Mouse (Mus musculus): ENCODE data around the gene Ifi202b. TPM values are rescaled to one million over a fixed set of nuclear protein-coding genes. Genes with fewer than 3 reads are reported as not detected.
"Not testable (repeated sequence)": the region's sequence is repeated elsewhere in the genome, so short reads cannot be mapped to it uniquely, and the experiment has no call there.

Gene Ifi202b
- polyA plus RNA-seq, 1 experiment from 2014 or later, result not detected

DNA sequence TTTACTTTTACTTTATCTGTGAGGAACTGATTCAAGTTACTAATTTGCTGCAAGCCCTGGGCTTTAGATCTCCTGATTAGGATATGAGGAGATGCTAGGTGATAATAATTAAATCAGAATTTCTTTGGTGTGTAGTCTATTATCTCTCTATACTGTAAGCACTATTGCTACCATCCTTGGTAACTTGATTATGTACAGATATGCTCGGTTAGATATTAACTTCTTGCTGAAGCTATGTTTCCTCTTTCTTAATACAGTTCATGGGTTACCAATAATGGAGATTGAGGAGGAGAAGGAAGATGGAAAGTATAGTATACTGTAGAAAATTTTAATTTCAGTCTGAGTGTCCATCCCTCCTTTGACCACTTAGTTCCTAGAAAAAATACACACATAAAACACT is 29.0 kb downstream of the Ifi202b start:
- Histone ChIP-seq H3K4me1 (no peaks in the 10 kb centered on the region), H3K4me3 (no peak overlapping the region), H3K36me3 (no peaks in the 10 kb centered on the region), H3K27ac (no peak overlapping the region), H3K9ac (no peak overlapping the region), H3K4me2 (replicated peaks) (no peak overlapping the region), H3K27me3 (no peaks in the 10 kb centered on the region), H3K9me3 (replicated peaks) (no peaks in the 10 kb centered on the region)
- 88% methylated on average over 1 of the region's 1 CpGs for WGBS
- no peak for ATAC-seq (ENCODE audit: low FRiP score)

DNA sequence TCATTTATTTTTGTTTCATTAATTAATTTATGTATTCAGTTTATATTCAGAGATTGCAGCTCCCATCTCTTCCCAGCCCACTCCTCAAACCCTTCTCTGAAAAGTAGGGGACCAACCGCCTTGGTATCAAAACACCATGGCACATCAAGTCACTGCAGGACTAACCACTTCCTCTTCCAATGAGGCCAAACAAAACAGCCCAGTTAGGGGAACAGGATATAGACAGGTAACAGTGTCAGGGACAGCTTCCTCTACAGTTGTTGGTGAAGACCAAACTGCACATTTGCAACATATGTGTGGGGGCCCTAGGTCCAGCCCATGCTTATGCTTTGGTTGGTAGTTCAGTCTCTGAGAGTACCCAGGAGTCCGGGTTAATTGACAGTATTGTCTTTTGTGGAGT is 33.5 kb downstream of the Ifi202b start:
- ATAC-seq (ENCODE audit: low FRiP score); H3K27ac ChIP-seq; H3K27me3 ChIP-seq; H3K4me1 ChIP-seq; H3K4me3 ChIP-seq; H3K9ac ChIP-seq; H3K4me2 ChIP-seq (replicated peaks); H3K36me3 ChIP-seq; H3K9me3 ChIP-seq (replicated peaks): not testable (repeated sequence)
- 85% methylated on average over 2 of the region's 2 CpGs for WGBS

DNA sequence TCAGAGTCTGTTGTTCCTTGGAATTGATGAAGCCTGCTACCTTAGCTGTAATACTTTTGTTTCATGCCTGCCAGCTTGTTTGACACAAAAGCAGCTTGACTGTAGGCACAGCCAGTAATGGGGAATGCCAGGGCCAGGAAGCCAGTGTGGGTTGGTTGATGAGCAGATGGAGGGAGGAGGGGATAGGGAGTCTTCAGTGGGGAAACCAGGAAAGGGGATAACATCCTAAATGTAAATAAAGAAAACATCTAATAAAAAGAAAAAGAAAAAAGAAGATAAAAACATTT is 39.8 kb downstream of the Ifi202b start:
- ATAC-seq (ENCODE audit: low FRiP score), result not testable (repeated sequence)

DNA sequence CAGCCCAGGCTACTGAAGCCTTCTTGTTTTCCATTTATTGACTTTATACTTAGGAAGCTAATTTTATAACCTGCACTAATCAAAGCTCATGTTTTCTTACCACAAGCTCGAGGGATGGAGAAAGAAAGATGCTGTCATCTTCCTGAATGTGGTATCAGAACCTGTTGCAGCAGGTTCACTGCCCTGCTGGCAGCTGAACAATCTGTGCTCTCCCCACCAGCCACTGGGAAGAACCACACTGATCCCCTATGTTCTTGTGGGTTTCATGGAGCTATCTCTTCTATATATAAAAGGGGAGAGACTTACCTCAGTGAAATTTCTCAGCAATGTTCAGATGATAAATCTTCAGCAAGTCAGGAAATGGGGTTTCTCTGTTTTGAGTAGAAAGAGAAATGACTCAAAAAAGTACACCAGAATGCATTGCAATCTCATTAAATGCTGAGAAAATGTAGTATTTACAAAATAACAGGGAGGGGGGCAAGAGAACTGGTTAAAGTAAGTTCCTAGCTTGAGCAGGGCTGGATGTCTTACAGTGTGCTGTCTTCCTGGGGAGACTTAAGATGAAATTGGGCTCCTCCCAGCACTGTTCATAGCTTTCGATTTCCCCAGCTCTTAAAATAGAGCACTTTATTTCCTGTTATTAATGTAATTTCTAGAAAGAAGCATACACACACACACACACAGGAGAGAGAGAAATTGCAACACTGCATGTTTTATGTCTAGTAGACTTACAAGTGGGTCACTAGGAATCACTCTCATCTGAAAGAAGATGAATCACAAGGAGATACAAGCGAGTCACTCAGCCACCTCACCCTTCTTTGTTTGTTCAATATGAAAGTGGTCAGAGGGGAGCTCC is 40.4 kb downstream of the Ifi202b start, which contains the start of the genes Mndal and Ifi203:
Mndal (minus strand) TSS at position 568 of the 856 bp plus-strand sequence.
Ifi203 (minus strand) TSS at position 749 of the 856 bp plus-strand sequence.
- 73% methylated on average over 3 of the region's 3 CpGs for WGBS
- H3K9me3 ChIP-seq (replicated peaks); H3K9ac ChIP-seq; H3K27me3 ChIP-seq; H3K4me1 ChIP-seq; H3K4me2 ChIP-seq (replicated peaks); H3K27ac ChIP-seq; H3K4me3 ChIP-seq; H3K36me3 ChIP-seq; ATAC-seq (ENCODE audit: low FRiP score): not testable (repeated sequence)

More for the DNA sequence above, 39.8 kb downstream of the Ifi202b start:
- not testable (repeated sequence) for H3K27me3 ChIP-seq; H3K4me1 ChIP-seq; H3K9ac ChIP-seq; H3K36me3 ChIP-seq; H3K4me2 ChIP-seq (replicated peaks); H3K4me3 ChIP-seq; H3K9me3 ChIP-seq (replicated peaks); H3K27ac ChIP-seq

DNA sequence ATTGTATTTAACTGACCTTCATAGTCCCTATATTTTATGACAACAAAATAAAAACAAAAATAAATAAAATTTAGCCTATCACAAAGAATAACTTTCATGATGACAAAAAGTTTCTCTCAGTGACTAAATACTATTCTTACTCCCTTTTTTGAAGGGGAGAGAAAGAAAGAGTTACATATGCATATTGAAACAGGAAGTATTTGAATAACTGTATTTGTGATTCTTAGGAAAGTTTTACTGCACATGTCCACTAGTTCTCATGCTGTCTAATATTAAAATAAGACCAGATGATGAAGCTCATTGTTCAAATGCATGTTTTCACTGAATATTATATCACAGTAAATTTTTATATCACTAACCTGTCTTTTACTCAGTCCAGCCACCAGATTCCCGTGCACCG is 41.0 kb downstream of the Ifi202b start:
- H3K27ac ChIP-seq; H3K27me3 ChIP-seq; H3K9ac ChIP-seq; H3K4me2 ChIP-seq (replicated peaks); H3K36me3 ChIP-seq; H3K9me3 ChIP-seq (replicated peaks); H3K4me1 ChIP-seq; ATAC-seq (ENCODE audit: low FRiP score); H3K4me3 ChIP-seq: not testable (repeated sequence)
- WGBS, result 94% methylated on average over 2 of the region's 2 CpGs

DNA sequence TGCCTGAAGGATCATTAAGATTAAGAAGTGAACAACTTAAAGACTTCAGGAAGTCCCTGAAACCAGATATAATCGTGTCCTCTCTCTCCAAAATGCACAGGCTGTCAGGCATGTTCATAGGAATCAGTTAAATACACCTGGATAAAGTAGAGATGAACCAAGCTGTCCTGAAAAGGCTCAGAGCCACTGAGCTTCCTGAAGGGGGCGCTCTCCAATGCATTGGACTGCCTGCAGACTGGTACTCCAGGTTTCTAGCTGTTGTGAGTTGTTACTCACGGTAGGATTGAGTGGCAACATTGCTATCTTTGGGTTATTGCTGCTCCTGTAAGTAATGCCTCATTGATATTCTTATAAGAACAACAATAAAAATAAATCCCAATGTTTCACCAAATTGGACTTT is 63.3 kb downstream of the Ifi202b start:
- H3K27me3 ChIP-seq; H3K4me3 ChIP-seq; H3K27ac ChIP-seq; H3K4me2 ChIP-seq (replicated peaks); ATAC-seq (ENCODE audit: low FRiP score); H3K36me3 ChIP-seq; H3K4me1 ChIP-seq; H3K9me3 ChIP-seq (replicated peaks); H3K9ac ChIP-seq: not testable (repeated sequence)
- WGBS, result 72% methylated on average over 2 of the region's 3 CpGs

DNA sequence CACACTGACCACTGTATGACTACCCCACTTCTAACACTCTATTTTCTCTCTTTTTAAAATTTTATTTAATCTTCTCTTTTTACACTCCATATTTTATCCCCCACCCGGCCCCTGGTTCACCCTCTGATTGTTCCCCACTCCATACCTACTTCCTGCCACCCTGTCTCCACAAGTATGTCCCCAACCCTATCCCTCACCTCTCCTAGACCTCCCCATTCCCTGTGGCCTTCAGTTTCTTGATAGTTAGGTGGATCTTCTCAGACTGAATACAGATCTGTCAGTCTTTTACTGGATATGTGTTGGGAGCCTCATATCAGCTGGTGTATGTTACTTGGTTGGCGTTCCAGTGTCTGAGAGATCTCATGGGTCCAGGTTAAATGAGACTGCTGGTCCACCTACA is 68.0 kb downstream of the Ifi202b start:
- H3K4me3 ChIP-seq, result no peak overlapping the region
- H3K9me3 ChIP-seq (replicated peaks), result no peaks in the 10 kb centered on the region
- no peak overlapping the region for H3K27ac ChIP-seq
- no peak for ATAC-seq (ENCODE audit: low FRiP score)
- H3K4me2 ChIP-seq (replicated peaks), result no peak overlapping the region
- H3K9ac ChIP-seq, result no peak overlapping the region
- 91% methylated on average over 2 of the region's 2 CpGs for WGBS
- H3K4me1 ChIP-seq, result no peaks in the 10 kb centered on the region
- H3K27me3 ChIP-seq, result no peaks in the 10 kb centered on the region
- H3K36me3 ChIP-seq, result no peaks in the 10 kb centered on the region

DNA sequence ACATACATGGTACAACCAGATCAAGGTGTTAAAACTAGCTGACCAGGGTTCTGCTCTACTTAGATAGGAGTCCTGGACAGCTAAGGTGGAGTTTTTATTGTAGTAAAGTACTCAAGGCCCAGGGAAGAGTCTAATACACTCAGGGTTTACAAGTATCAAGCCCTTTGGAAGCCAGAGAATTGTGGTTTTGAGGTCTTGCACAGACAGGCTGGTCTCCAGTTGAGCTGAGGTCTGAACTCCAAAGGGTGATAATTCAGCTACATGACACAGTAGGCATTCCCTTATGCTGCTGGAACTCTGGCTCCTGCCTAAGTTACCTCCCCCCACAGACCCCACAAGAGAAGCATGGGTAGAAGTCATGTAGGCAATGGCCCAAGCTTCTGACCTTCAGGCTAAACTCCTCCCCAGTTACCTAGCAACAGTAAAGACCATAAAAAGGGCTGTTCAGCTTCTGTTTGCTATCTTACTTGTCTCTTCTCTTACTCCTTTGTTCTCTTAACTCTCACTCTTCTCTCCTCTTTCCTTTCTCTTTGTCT is 69.2 kb downstream of the Ifi202b start:
- not testable (repeated sequence) for ATAC-seq (ENCODE audit: low FRiP score); H3K4me2 ChIP-seq (replicated peaks); H3K9ac ChIP-seq

More for the DNA sequence above, 69.2 kb downstream of the Ifi202b start:
- not testable (repeated sequence) for H3K4me3 ChIP-seq; H3K27ac ChIP-seq; H3K4me1 ChIP-seq; H3K27me3 ChIP-seq; H3K9me3 ChIP-seq (replicated peaks); H3K36me3 ChIP-seq

Other genes starting within 250 kb of the Ifi202b start
- 0.22 and 0.33 TPM in 2 replicates for gene Ifi207, start 241.0 kb downstream of the Ifi202b start, polyA plus RNA-seq (2016; fragmentation: Nextera tagmentation; extraction: Ambion mirVana)
- 0.77 and 1.5 TPM in 2 replicates for gene Ifi204, start 215.8 kb downstream of the Ifi202b start, polyA plus RNA-seq (2016; fragmentation: Nextera tagmentation; extraction: Ambion mirVana)
- 0.18 TPM in 1 of 2 replicates, not detected in the other for gene Ifi211, start 69.7 kb downstream of the Ifi202b start, polyA plus RNA-seq (2016; fragmentation: Nextera tagmentation; extraction: Ambion mirVana)
- gene Mndal, start 40.3 kb downstream of the Ifi202b start, polyA plus RNA-seq (2016; fragmentation: Nextera tagmentation; extraction: Ambion mirVana), result 0.74 and 0.76 TPM in 2 replicates
- gene Ifi203, start 40.1 kb downstream of the Ifi202b start, polyA plus RNA-seq (2016; fragmentation: Nextera tagmentation; extraction: Ambion mirVana), result 0.10 and 0.64 TPM in 2 replicates
- gene Ifi205, start 49.1 kb upstream of the Ifi202b start, polyA plus RNA-seq (2016; fragmentation: Nextera tagmentation; extraction: Ambion mirVana), result not detected in 2 replicates
- not detected in 2 replicates for gene Olfr433, start 58.0 kb upstream of the Ifi202b start, polyA plus RNA-seq (2016; fragmentation: Nextera tagmentation; extraction: Ambion mirVana)
- gene Olfr432, start 66.5 kb upstream of the Ifi202b start, polyA plus RNA-seq (2016; fragmentation: Nextera tagmentation; extraction: Ambion mirVana), result not detected in 2 replicates
- not detected in 2 replicates for gene Olfr430, start 83.9 kb upstream of the Ifi202b start, polyA plus RNA-seq (2016; fragmentation: Nextera tagmentation; extraction: Ambion mirVana)
- not detected in 2 replicates for gene Olfr429, start 101.6 kb upstream of the Ifi202b start, polyA plus RNA-seq (2016; fragmentation: Nextera tagmentation; extraction: Ambion mirVana)
- gene Olfr427, start 114.1 kb upstream of the Ifi202b start, polyA plus RNA-seq (2016; fragmentation: Nextera tagmentation; extraction: Ambion mirVana), result not detected in 2 replicates
- gene Olfr231, start 138.4 kb upstream of the Ifi202b start, polyA plus RNA-seq (2016; fragmentation: Nextera tagmentation; extraction: Ambion mirVana), result not detected in 2 replicates
- not detected in 2 replicates for gene Olfr424, start 148.8 kb upstream of the Ifi202b start, polyA plus RNA-seq (2016; fragmentation: Nextera tagmentation; extraction: Ambion mirVana)
- not detected in 2 replicates for gene Olfr420, start 172.9 kb upstream of the Ifi202b start, polyA plus RNA-seq (2016; fragmentation: Nextera tagmentation; extraction: Ambion mirVana)
- 1.5 and 1.7 TPM in 2 replicates for gene Spta1, start 190.0 kb upstream of the Ifi202b start, polyA plus RNA-seq (2016; fragmentation: Nextera tagmentation; extraction: Ambion mirVana)

All from hindbrain, embryonic 12.5 days (tissue).